Mouse (Mus musculus): ENCODE data around the gene Ccdc86.

The Ccdc86 gene

DNA sequence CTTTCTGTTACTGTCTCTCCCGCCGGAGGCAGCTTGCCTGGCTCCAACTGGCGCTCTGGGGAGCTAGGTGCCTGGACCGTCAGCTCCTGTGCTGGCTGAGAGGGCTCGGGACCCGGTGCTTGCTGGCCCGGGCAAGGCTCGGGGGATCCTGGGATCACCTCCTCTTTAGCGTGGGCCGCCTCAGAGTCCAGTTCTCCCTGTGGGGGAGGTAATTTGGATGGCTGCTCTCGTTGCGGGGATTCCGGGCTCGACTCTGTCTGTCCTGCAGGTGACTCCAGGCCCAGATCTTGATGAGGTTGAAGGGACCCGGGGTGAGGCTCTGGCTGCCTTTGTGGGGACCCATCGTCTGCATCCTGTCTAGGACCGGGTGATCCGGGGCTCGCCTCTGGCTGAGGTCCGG, 650 bp downstream of the Ccdc86 start:
- DNase-seq: no peak

- DNase-seq: no peak
Measured at GRCm38 (mm10) chr19:10947219-10947618, 1.8 kb downstream of the Ccdc86 start.

DNA sequence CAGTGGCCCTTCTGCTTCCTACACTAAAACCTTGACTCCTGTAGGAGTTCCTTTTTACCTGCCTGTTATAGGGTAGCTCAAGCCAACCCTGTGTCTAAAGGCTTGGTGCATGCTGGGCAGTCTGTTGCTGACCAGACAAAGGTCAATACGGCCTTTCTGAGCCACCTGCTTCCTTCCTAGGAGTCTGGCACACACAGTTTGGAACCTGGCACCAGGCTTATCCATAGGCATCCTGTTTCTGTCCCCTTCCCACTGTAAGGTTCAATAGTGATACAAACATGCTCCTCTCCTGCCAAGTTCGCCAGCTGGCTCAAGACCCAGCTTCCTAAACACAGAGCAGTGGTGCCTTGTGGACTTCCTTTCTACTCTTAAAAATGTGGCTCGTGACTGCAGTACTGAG, 2.6 kb downstream of the Ccdc86 start:
- DNase-seq: no peak

DNA sequence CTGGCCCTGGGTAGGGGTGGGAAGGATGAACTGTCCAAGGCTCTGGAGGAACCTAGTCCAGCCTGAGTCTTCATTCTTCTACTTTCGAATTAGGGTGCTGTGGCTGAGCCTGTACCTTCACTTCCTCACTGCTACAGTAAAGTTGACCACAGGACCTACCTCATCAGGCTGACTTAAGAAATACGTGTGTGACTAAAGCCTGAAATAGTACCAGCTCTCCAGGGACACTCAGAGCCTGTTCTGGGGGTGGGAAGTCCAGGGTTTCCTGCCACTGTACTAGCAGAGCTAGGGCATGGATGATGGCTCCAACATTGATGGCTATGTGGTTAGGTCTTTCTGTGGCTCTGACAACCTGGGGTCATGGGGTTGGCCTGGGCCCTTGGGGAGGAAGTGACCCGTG, 5.1 kb downstream of the Ccdc86 start:
- DNase-seq: no peak

DNA sequence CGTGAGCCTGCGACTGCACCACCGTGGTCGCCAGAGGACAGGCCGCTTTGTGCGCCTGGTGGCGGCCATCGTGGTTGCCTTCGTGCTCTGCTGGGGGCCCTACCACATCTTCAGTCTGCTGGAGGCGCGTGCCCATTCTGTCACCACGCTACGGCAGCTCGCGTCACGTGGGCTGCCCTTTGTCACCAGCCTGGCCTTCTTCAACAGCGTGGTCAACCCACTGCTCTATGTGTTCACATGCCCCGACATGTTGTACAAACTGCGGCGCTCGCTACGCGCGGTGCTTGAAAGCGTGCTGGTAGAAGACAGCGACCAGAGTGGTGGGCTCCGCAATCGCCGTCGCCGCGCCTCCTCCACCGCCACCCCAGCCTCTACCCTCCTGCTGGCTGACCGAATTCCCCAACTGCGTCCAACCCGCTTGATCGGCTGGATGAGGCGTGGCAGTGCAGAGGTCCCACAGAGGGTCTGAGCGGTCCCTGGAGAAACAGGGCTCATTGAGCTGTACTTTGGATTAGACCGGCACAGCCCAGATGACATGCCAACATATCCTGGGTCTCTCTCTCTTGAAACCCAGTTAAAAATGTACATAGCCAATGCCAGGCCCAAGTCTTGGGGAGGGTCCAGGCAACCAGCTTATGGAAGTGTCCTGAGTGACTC, 8.1 kb downstream of the Ccdc86 start:
- DNase-seq: no peak

DNA sequence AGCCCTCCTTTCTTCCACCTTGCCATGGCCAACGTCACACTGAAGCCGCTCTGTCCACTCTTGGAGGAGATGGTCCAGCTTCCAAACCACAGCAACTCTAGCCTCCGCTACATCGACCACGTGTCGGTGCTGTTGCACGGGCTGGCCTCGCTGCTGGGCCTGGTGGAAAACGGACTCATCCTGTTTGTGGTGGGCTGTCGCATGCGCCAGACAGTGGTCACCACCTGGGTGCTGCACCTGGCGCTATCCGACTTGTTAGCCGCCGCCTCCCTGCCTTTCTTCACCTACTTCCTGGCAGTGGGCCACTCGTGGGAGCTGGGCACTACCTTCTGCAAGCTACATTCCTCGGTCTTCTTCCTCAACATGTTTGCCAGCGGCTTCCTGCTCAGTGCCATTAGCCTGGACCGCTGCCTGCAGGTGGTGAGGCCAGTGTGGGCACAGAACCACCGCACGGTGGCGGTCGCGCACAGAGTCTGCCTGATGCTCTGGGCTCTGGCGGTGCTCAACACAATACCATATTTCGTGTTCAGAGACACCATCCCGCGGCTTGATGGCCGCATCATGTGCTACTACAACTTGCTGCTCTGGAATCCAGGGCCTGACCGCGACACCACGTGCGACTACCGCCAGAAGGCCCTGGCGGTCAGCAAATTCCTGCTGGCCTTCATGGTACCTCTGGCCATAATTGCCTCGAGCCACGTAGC, 8.8 kb downstream of the Ccdc86 start:
- peak; percentile 75 for DNase-seq

- DNase-seq: no peak
Measured at GRCm38 (mm10) chr19:10938771-10939170, 10.3 kb downstream of the Ccdc86 start.

- DNase-seq: no peak
Measured at GRCm38 (mm10) chr19:10937110-10937563, 11.9 kb downstream of the Ccdc86 start, which contains the start of gene Ptgdr2. Ptgdr2 (plus strand) TSS chr19:10937160.

DNA sequence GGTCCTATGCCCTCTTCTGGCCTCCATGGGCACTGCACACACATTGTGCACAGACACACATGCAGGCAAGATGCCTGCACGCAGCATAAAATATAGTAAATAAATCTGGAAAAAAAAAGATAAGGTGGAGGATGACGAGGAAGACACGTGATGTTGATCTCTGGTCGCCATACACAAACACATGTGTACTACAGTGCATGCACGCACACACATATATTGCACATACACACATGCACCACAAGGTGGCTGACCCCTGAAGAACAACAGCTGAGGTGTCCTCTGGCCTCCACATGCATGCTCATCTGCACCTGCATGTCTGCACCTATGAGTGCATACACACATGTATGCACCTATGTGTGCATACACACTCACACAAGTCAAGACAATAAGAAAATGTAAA, 13.0 kb downstream of the Ccdc86 start:
- DNase-seq: no peak

- DNase-seq: no peak
Measured at GRCm38 (mm10) chr19:10935029-10935428, 14.0 kb downstream of the Ccdc86 start.

GRCm38 (mm10) chr19:10930641-10931040, 18.4 kb downstream of the Ccdc86 start:
- DNase-seq: no peak

GRCm38 (mm10) chr19:10926666-10927065, 22.4 kb downstream of the Ccdc86 start:
- DNase-seq: no peak

DNA sequence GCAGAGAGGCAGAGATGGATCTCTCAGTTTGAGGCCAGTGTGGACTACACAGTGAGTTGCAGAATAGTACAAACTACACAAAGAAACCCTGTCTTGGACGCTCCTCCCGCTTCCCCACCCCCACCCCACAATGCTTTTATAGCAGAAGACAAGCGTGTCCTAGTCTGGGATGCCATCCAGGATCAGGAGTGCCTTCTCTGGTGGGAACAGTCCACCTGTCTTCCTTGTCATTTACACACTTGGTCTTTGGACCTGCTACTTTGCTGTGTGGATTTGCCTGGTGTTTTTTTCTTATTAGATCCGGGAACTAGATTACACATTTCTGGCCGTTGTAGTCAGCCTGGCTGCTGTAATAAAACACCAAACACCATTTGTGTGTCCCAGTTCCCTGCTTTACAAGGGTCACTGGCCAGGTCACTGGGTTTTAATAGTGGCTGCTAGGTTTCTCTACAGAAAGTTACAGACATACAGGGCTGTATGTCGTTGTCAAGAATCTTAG, 22.9 kb downstream of the Ccdc86 start:
- no peak for DNase-seq

DNA sequence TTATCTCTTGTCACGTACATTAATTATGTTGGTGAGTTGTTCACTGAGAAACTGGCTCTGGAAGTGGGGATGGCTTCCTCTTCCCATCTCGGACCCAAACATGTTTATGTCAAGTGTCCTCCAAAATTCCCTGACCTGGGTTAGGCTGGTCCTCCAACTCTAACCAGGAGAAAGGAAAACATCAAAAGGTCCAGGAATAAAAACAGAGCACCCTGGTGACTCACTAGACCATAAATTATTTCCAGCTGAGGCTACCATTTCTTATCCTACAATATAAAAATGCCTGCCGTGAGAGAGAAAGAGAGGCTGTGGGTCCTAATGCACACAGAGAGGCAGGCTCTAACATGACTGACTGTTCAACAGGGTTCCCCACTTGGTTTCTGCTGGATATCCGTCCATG, 24.8 kb downstream of the Ccdc86 start:
- DNase-seq: no peak

GRCm38 (mm10) chr19:10921058-10921457, 28.0 kb downstream of the Ccdc86 start:
- DNase-seq: no peak

GRCm38 (mm10) chr19:10920532-10920931, 28.5 kb downstream of the Ccdc86 start, which contains the start of gene Zp1:
Zp1 (minus strand) TSS chr19:10920632.
- DNase-seq: no peak

GRCm38 (mm10) chr19:10918321-10918991, 30.6 kb downstream of the Ccdc86 start:
- DNase-seq: no peak

GRCm38 (mm10) chr19:10916506-10916905, 32.6 kb downstream of the Ccdc86 start:
- no peak for DNase-seq

GRCm38 (mm10) chr19:10914870-10915269, 34.2 kb downstream of the Ccdc86 start:
- DNase-seq: no peak

- DNase-seq: no peak
Measured at GRCm38 (mm10) chr19:10914291-10914690, 34.8 kb downstream of the Ccdc86 start.

DNA sequence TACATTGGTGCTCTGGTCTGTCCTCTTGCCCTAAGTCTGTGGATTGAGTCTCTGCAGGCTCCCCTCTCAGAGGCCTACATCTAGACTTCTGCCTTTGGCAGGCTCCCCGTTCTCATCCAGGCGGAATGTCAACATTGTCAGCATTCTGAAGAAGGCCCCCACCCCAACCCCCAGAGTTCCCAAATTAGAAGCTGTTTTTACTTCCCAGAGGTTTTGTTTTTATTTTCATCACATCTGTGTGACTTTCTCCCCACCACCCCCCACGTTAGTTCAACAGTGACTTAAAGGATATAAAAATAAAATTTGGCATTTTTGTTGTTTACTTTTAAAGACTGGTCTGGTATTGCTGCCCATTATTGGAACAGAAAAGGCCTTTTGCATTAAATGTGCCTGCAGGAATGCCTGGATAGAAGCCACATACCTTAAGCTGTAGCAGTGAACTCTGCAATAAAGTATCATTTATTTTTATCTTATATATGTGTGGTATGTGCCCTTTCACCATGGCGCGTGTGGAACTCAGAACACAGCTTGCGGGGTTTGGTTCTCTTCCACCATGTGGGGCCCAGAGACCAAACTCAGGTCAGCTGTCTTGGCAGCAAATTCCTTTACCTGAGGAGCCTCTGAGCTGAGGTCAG, 39.9 kb downstream of the Ccdc86 start:
- DNase-seq: peak; percentile 43

DNA sequence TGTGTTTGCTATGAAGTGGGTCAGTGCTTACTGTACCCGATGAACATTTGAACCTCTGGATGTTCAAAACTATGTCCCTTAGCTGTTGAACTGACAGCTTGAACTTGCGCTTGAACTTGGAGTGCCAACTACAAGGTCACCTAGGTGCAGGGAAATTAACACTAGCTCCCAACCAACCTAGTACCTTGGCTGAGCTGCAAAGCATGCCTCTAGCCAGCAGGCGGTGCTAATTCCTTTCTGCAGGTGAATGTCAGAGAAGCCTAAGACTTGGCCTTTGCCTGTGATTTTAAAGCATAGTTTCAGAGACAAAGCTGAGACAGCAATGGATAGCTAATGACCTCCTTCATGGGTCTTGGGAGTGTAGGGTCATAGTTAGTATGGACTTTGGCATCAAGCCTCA, 41.2 kb downstream of the Ccdc86 start:
- peak; percentile 68 for DNase-seq

GRCm38 (mm10) chr19:10905728-10906000, 43.4 kb downstream of the Ccdc86 start:
- no peak for DNase-seq
